Mouse (Mus musculus): ENCODE results near the gene Nfat5. TPM values are rescaled to one million over a fixed set of nuclear protein-coding genes. Genes with fewer than 3 reads are reported as not detected.

Nfat5 gene
- polyA plus RNA-seq, 1 experiment, result 65.0 TPM

- Histone ChIP-seq H3K9me3 (replicated peaks; ENCODE audit: control insufficient read depth, insufficient read depth, low read length, poor library complexity, severe bottlenecking) (no peaks in the 10 kb centered on the region), H3K36me3 (ENCODE audit: control insufficient read depth, insufficient read depth, low read length, poor library complexity, severe bottlenecking) (no peaks in the 10 kb centered on the region; the same call in 1 of the 2 replicates), H3K27ac (ENCODE audit: insufficient read depth, low read length) (peak overlapping the region; percentile 82), H3K9ac (ENCODE audit: low read depth, poor library complexity, severe bottlenecking) (peak overlapping the region; percentile 100), H3K27me3 (ENCODE audit: control insufficient read depth, insufficient read depth, low read length, poor library complexity, severe bottlenecking) (no peaks in the 10 kb centered on the region), H3K4me1 (ENCODE audit: control insufficient read depth, insufficient read depth, low read length) (no peaks in the 10 kb centered on the region), H3K4me3 (ENCODE audit: low read depth, low read length) (peak overlapping the region; percentile 100)
- TF ChIP-seq CTCF (IDR thresholded peaks at IDR 0.05; ENCODE audit: low read depth, low read length), result no peak
- TF ChIP-seq POLR2A (IDR thresholded peaks at IDR 0.05; ENCODE audit: insufficient read depth, low read length), result no peak
- no peak for TF ChIP-seq EP300 (IDR thresholded peaks at IDR 0.05; ENCODE audit: insufficient read depth, low read depth, low read length)
Observed at GRCm38 (mm10) chr8:107293641-107294628, 665 bp downstream of the Nfat5 start.

DNA sequence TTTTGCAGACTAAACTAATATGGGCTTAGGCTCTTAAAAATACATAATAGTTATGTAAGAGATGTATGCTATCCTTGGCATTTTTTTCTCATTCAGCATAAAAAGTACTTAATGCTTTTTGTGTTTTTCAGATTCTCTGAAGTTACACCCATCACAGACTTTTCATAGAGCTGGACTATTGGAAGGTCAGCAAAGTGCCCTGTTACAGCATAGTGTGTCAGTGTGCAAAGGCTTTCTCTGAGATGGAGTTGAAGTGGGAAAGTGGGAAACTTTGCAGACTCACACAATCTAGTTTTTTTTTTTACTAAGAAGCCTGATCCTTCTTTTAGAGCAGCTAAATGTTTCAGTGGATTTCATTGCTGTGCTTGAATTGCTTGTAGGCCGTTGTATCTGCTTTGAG lies 2.2 kb downstream of the Nfat5 start:
- no peak for TF ChIP-seq EP300 (IDR thresholded peaks at IDR 0.05; ENCODE audit: insufficient read depth, low read depth, low read length)
- H3K9ac ChIP-seq (ENCODE audit: low read depth, poor library complexity, severe bottlenecking), result no peak overlapping the region
- no peak overlapping the region for H3K27ac ChIP-seq (ENCODE audit: insufficient read depth, low read length)
- no peaks in the 10 kb centered on the region; the same call in 1 of the 2 replicates for H3K36me3 ChIP-seq (ENCODE audit: control insufficient read depth, insufficient read depth, low read length, poor library complexity, severe bottlenecking)
- H3K4me1 ChIP-seq (ENCODE audit: control insufficient read depth, insufficient read depth, low read length), result no peaks in the 10 kb centered on the region
- H3K4me3 ChIP-seq (ENCODE audit: low read depth, low read length), result no peak overlapping the region
- H3K9me3 ChIP-seq (replicated peaks; ENCODE audit: control insufficient read depth, insufficient read depth, low read length, poor library complexity, severe bottlenecking), result no peaks in the 10 kb centered on the region
- H3K27me3 ChIP-seq (ENCODE audit: control insufficient read depth, insufficient read depth, low read length, poor library complexity, severe bottlenecking), result no peaks in the 10 kb centered on the region

GRCm38 (mm10) chr8:107311876-107312275 lies 18.6 kb downstream of the Nfat5 start:
- Histone ChIP-seq H3K4me3 (ENCODE audit: low read depth, low read length) (no peak overlapping the region), H3K27me3 (ENCODE audit: control insufficient read depth, insufficient read depth, low read length, poor library complexity, severe bottlenecking) (no peaks in the 10 kb centered on the region), H3K4me1 (ENCODE audit: control insufficient read depth, insufficient read depth, low read length) (no peaks in the 10 kb centered on the region), H3K9ac (ENCODE audit: low read depth, poor library complexity, severe bottlenecking) (no peak overlapping the region), H3K9me3 (replicated peaks; ENCODE audit: control insufficient read depth, insufficient read depth, low read length, poor library complexity, severe bottlenecking) (no peaks in the 10 kb centered on the region), H3K27ac (ENCODE audit: insufficient read depth, low read length) (no peak overlapping the region), H3K36me3 (ENCODE audit: control insufficient read depth, insufficient read depth, low read length, poor library complexity, severe bottlenecking) (no peaks in the 10 kb centered on the region)
- TF ChIP-seq EP300 (IDR thresholded peaks at IDR 0.05; ENCODE audit: insufficient read depth, low read depth, low read length) (no peak), CTCF (IDR thresholded peaks at IDR 0.05; ENCODE audit: low read depth, low read length) (no peak), POLR2A (IDR thresholded peaks at IDR 0.05; ENCODE audit: insufficient read depth, low read length) (no peak)

GRCm38 (mm10) chr8:107324142-107324541 lies 30.9 kb downstream of the Nfat5 start:
- H3K9ac ChIP-seq (ENCODE audit: low read depth, poor library complexity, severe bottlenecking), result no peak overlapping the region
- no peak overlapping the region for H3K27ac ChIP-seq (ENCODE audit: insufficient read depth, low read length)
- H3K4me1 ChIP-seq (ENCODE audit: control insufficient read depth, insufficient read depth, low read length), result no peaks in the 10 kb centered on the region
- TF ChIP-seq EP300 (IDR thresholded peaks at IDR 0.05; ENCODE audit: insufficient read depth, low read depth, low read length) (no peak), CTCF (IDR thresholded peaks at IDR 0.05; ENCODE audit: low read depth, low read length) (peak; percentile 90)
- H3K27me3 ChIP-seq (ENCODE audit: control insufficient read depth, insufficient read depth, low read length, poor library complexity, severe bottlenecking), result no peaks in the 10 kb centered on the region
- no peaks in the 10 kb centered on the region for H3K9me3 ChIP-seq (replicated peaks; ENCODE audit: control insufficient read depth, insufficient read depth, low read length, poor library complexity, severe bottlenecking)
- no peaks in the 10 kb centered on the region for H3K36me3 ChIP-seq (ENCODE audit: control insufficient read depth, insufficient read depth, low read length, poor library complexity, severe bottlenecking)
- H3K4me3 ChIP-seq (ENCODE audit: low read depth, low read length), result no peak overlapping the region

DNA sequence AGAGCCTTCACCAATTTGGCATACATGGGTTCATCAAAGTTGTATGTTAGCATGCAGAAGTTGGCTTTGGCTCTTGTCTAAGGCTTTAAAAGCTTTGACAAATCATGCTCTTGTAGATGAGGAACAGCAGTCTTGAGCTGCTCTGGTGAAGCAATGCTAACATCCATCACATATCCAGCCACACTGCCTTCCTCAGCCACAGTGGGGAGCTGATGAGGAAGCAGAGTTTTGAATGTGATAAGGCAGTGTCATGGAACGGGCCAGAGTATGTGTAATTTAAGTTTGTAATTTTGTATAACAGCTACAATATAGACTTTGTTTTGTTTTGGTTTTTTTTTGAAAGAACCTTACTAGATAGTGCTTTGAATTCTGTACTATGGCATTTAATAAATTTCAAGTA lies 36.3 kb downstream of the Nfat5 start:
- H3K36me3 ChIP-seq (ENCODE audit: control insufficient read depth, insufficient read depth, low read length, poor library complexity, severe bottlenecking), result no peaks in the 10 kb centered on the region
- H3K27me3 ChIP-seq (ENCODE audit: control insufficient read depth, insufficient read depth, low read length, poor library complexity, severe bottlenecking), result no peaks in the 10 kb centered on the region
- no peaks in the 10 kb centered on the region for H3K9me3 ChIP-seq (replicated peaks; ENCODE audit: control insufficient read depth, insufficient read depth, low read length, poor library complexity, severe bottlenecking)
- H3K27ac ChIP-seq (ENCODE audit: insufficient read depth, low read length), result no peak overlapping the region
- H3K4me3 ChIP-seq (ENCODE audit: low read depth, low read length), result no peak overlapping the region
- no peak overlapping the region for H3K9ac ChIP-seq (ENCODE audit: low read depth, poor library complexity, severe bottlenecking)
- H3K4me1 ChIP-seq (ENCODE audit: control insufficient read depth, insufficient read depth, low read length), result no peaks in the 10 kb centered on the region
- TF ChIP-seq POLR2A (IDR thresholded peaks at IDR 0.05; ENCODE audit: insufficient read depth, low read length) (no peak), CTCF (IDR thresholded peaks at IDR 0.05; ENCODE audit: low read depth, low read length) (peak; percentile 9), EP300 (IDR thresholded peaks at IDR 0.05; ENCODE audit: insufficient read depth, low read depth, low read length) (no peak)

- Histone ChIP-seq H3K9ac (ENCODE audit: low read depth, poor library complexity, severe bottlenecking) (no peak overlapping the region), H3K4me3 (ENCODE audit: low read depth, low read length) (no peak overlapping the region), H3K27me3 (ENCODE audit: control insufficient read depth, insufficient read depth, low read length, poor library complexity, severe bottlenecking) (no peaks in the 10 kb centered on the region), H3K36me3 (ENCODE audit: control insufficient read depth, insufficient read depth, low read length, poor library complexity, severe bottlenecking) (peaks cover 2% of the 10 kb centered on the region; the same call in 1 of the 2 replicates), H3K4me1 (ENCODE audit: control insufficient read depth, insufficient read depth, low read length) (no peaks in the 10 kb centered on the region), H3K27ac (ENCODE audit: insufficient read depth, low read length) (no peak overlapping the region), H3K9me3 (replicated peaks; ENCODE audit: control insufficient read depth, insufficient read depth, low read length, poor library complexity, severe bottlenecking) (no peaks in the 10 kb centered on the region)
- no peak for TF ChIP-seq POLR2A (IDR thresholded peaks at IDR 0.05; ENCODE audit: insufficient read depth, low read length)
- no peak for TF ChIP-seq EP300 (IDR thresholded peaks at IDR 0.05; ENCODE audit: insufficient read depth, low read depth, low read length)
- TF ChIP-seq CTCF (IDR thresholded peaks at IDR 0.05; ENCODE audit: low read depth, low read length), result no peak
Observed at GRCm38 (mm10) chr8:107336480-107336879, 43.2 kb downstream of the Nfat5 start.

Measured in ES-Bruce4 (cell line).